ENCODE assay signal across 13 mouse cellular contexts in genomic region chr2:18100914-18101313, GRCm38 (mm10). TPM values are rescaled to one million over a fixed set of nuclear protein-coding genes. Genes with fewer than 3 reads are reported as not detected.
DNase-seq lines count a peak whose midpoint lies in the region; ATAC-seq and TF ChIP-seq lines count a peak whose summit lies in the region.
"Had no signal": no experiment of that assay in that cellular context is flagged by ENCODE, and none has a peak within 500 bp of the region (broad histone marks: within the 10 kb centered on the region; RNA-seq: fewer than 3 reads in every experiment).

No protein-coding gene starts in this region.

- TF ChIP-seq POLR2A in kidney, adult 2 months (IDR thresholded peaks at IDR 0.05; ENCODE audit: low read depth, low read length), result no peak
- TF ChIP-seq POLR2A in thymus, adult 2 months (IDR thresholded peaks at IDR 0.05; ENCODE audit: control insufficient read depth, extremely low read depth, insufficient read depth, low read length, poor library complexity), result no peak

- no peak overlapping the region for H3K4me2 ChIP-seq in hindbrain, embryonic 11.5 days (replicated peaks; ENCODE audit: low read depth, low read length)
- H3K4me2 ChIP-seq: heart, embryonic 12.5 days; midbrain, embryonic 15.5 days had no signal

- H3K36me3 ChIP-seq in kidney, adult 2 months (ENCODE audit: control insufficient read depth, insufficient read depth, low read length), result no peaks in the 10 kb centered on the region; the same call in 1 of the 2 replicates
- H3K36me3 ChIP-seq in thymus, adult 2 months (ENCODE audit: control insufficient read depth, insufficient read depth, low read length), result peaks cover 3% of the 10 kb centered on the region
- no peaks in the 10 kb centered on the region for H3K36me3 ChIP-seq in hindbrain, embryonic 11.5 days (ENCODE audit: control insufficient read depth, insufficient read depth, low read length)

- no peaks in the 10 kb centered on the region for H3K27me3 ChIP-seq in kidney, adult 2 months (replicated peaks; ENCODE audit: control insufficient read depth, insufficient read depth, low read length)
- no peaks in the 10 kb centered on the region for H3K27me3 ChIP-seq in thymus, adult 2 months (ENCODE audit: control insufficient read depth, insufficient read depth, low read length)
- no peaks in the 10 kb centered on the region for H3K27me3 ChIP-seq in hindbrain, embryonic 11.5 days (ENCODE audit: control insufficient read depth, insufficient read depth, low read length)
- H3K27me3 ChIP-seq: heart, embryonic 12.5 days; midbrain, embryonic 15.5 days had no signal

- no peaks in the 10 kb centered on the region for H3K9me3 ChIP-seq in hindbrain, embryonic 11.5 days (ENCODE audit: control insufficient read depth, low read length)
- H3K9me3 ChIP-seq: heart, embryonic 12.5 days; midbrain, embryonic 15.5 days had no signal

- no peaks in the 10 kb centered on the region for H3K4me1 ChIP-seq in kidney, adult 2 months (ENCODE audit: control insufficient read depth, insufficient read depth, low read length)
- no peaks in the 10 kb centered on the region for H3K4me1 ChIP-seq in thymus, adult 2 months (replicated peaks; ENCODE audit: control insufficient read depth, insufficient read depth, low read length)
- no peaks in the 10 kb centered on the region for H3K4me1 ChIP-seq in hindbrain, embryonic 11.5 days (replicated peaks; ENCODE audit: control insufficient read depth, insufficient read depth, low read length)
- H3K4me1 ChIP-seq: heart, embryonic 12.5 days; midbrain, embryonic 15.5 days had no signal

- 94% methylated on average over 2 of the region's 2 CpGs for WGBS in kidney, adult 2 months
- WGBS in thymus, adult 2 months, result 94% methylated on average over 2 of the region's 2 CpGs
- WGBS in hindbrain, embryonic 11.5 days, result 93% methylated on average over 2 of the region's 2 CpGs

- no peak overlapping the region for H3K27ac ChIP-seq in kidney, adult 2 months (ENCODE audit: insufficient read depth, low read depth, low read length)
- no peak overlapping the region for H3K27ac ChIP-seq in thymus, adult 2 months (ENCODE audit: control insufficient read depth, insufficient read depth, low read length)
- no peak overlapping the region for H3K27ac ChIP-seq in hindbrain, embryonic 11.5 days (ENCODE audit: low read depth, low read length)
- H3K27ac ChIP-seq: midbrain, embryonic 15.5 days had no signal

- H3K9ac ChIP-seq in hindbrain, embryonic 11.5 days (ENCODE audit: low read depth, low read length), result no peak overlapping the region
- H3K9ac ChIP-seq: heart, embryonic 12.5 days; midbrain, embryonic 15.5 days had no signal

- H3K4me3 ChIP-seq in kidney, adult 2 months (ENCODE audit: insufficient read depth, low read depth, low read length), result no peak overlapping the region
- no peak overlapping the region for H3K4me3 ChIP-seq in thymus, adult 2 months (ENCODE audit: control insufficient read depth, insufficient read depth, low read length)
- no peak overlapping the region for H3K4me3 ChIP-seq in hindbrain, embryonic 11.5 days (ENCODE audit: low read depth, low read length)
- H3K4me3 ChIP-seq: heart, embryonic 12.5 days; midbrain, embryonic 15.5 days had no signal

- peak; percentile 19 for DNase-seq in kidney, adult 2 months
- DNase-seq in kidney, postnatal 4 days, result no peak
- DNase-seq in thymus, adult 2 months, result peak; percentile 28
- DNase-seq in thymus, postnatal 0 days (ENCODE audit: low spot score), result no peak
- DNase-seq in ZHBTc4 (ENCODE audit: low read depth, low spot score), result peak; percentile 77
- no peak for DNase-seq in yolk sac, embryonic 10.5 days (ENCODE audit: low spot score)
- no peak for DNase-seq in right cerebral cortex, postnatal 4 days
- DNase-seq in hindbrain, embryonic 11.5 days (ENCODE audit: low spot score), result no peak
- DNase-seq: cerebellum, adult 9-11 months; layer of hippocampus, postnatal 36 days had no signal

- no peak for ATAC-seq in hindbrain, embryonic 11.5 days (ENCODE audit: low FRiP score)
- ATAC-seq: inflammation-experienced regulatory T-cells, adult 6 months; midbrain, embryonic 15.5 days had no signal

- TF ChIP-seq CTCF in kidney, adult 2 months (conservative IDR thresholded peaks at IDR 0.05; ENCODE audit: insufficient read depth, insufficient read length, low read depth, low read length), result 0 out of 2 replicates have a peak, but pooled peaks have one; percentile 27
- no peak for TF ChIP-seq CTCF in thymus, adult 2 months (IDR thresholded peaks at IDR 0.05; ENCODE audit: borderline replicate concordance, control insufficient read depth, extremely low read depth, insufficient read depth, low read length, poor library complexity)

RNA-seq across cellular contexts. Expression of gene Mllt10, which starts 45.9 kb away (rescaled TPM):
- 29.3 and 32.7 TPM in 2 replicates for polyA plus RNA-seq in kidney, adult 2 months (2012; rRNA removed)
- polyA plus RNA-seq in thymus, adult 2 months (2012; rRNA removed), result 75.4 and 90.3 TPM in 2 replicates
- polyA plus RNA-seq in thymus, postnatal 0 days (2015; fragmentation: Nextera tagmentation; extraction: Ambion mirVana), result 53.2 and 70.2 TPM in 2 replicates
- polyA plus RNA-seq in hindbrain, embryonic 11.5 days (2014; fragmentation: Nextera tagmentation; extraction: Ambion mirVana), result 48.0 and 62.2 TPM in 2 replicates

RNA-seq across cellular contexts. Expression of gene Skida1, which starts 52.1 kb away (rescaled TPM):
- polyA plus RNA-seq in kidney, adult 2 months (2012; rRNA removed), result 2.4 and 3.7 TPM in 2 replicates
- 0.38 and 0.41 TPM in 2 replicates for polyA plus RNA-seq in thymus, adult 2 months (2012; rRNA removed)
- 0.65 and 0.77 TPM in 2 replicates for polyA plus RNA-seq in thymus, postnatal 0 days (2015; fragmentation: Nextera tagmentation; extraction: Ambion mirVana)
- 19.6 and 20.1 TPM in 2 replicates for polyA plus RNA-seq in hindbrain, embryonic 11.5 days (2014; fragmentation: Nextera tagmentation; extraction: Ambion mirVana)

Comparison
In these comparisons a context has a peak if more than half of its experiments do, and no peak if none do; other contexts are left out.
1. DNase-seq: peak in kidney, adult 2 months (single experiment), thymus, adult 2 months (single experiment) and ZHBTc4 (single experiment); none in kidney, postnatal 4 days (0 of 2), thymus, postnatal 0 days (single experiment), yolk sac, embryonic 10.5 days (single experiment), right cerebral cortex, postnatal 4 days (single experiment) and hindbrain, embryonic 11.5 days (single experiment).